Mouse (Mus musculus) embryonic facial prominence, embryonic 14.5 days (tissue): ENCODE measurements around the gene Thbs4. TPM values are rescaled to one million over a fixed set of nuclear protein-coding genes. Genes with fewer than 3 reads are reported as not detected.

Experiments
- ATAC-seq: fragments of 200-750 bp; cut with Nextera tagmentation; 2 replicates; pipeline ENCODE4 v1.8.0; 2017; ENCODE audit warnings: low read depth, moderate number of reproducible peaks, moderate TSS enrichment
- DNase-seq: peaks from one replicate; pipeline ENCODE4 v3.0.0-alpha.2; 2015; ENCODE audit warnings: low spot score
- H3K27ac ChIP-seq: fragments of 300-500 bp; sonication (generic); replicated peaks from 2 replicates; pipeline ENCODE4 v1.5.1; 2014; ENCODE audit warnings: low read depth, mild to moderate bottlenecking, low read length, moderate library complexity
- H3K27me3 ChIP-seq: fragments of 300-500 bp; sonication (generic); replicated peaks from 2 replicates; pipeline ENCODE4 v1.6.1; 2014; ENCODE audit warnings: low read length; ENCODE audit not compliant: control insufficient read depth, insufficient read depth
- H3K36me3 ChIP-seq: fragments of 300-500 bp; sonication (generic); 2 replicates; pipeline ENCODE4 v1.6.1; 2014; ENCODE audit warnings: low read length, mixed read lengths; ENCODE audit not compliant: control insufficient read depth, insufficient read depth
- H3K4me1 ChIP-seq: fragments of 300-500 bp; sonication (generic); 2 replicates; pipeline ENCODE4 v1.6.1; 2014; ENCODE audit warnings: antibody characterized with exemption, low read length; ENCODE audit not compliant: control insufficient read depth, insufficient read depth
- H3K4me2 ChIP-seq: fragments of 300-500 bp; sonication (generic); 2 replicates; pipeline ENCODE4 v1.6.1; 2014; ENCODE audit warnings: low read depth, mild to moderate bottlenecking, low read length, moderate library complexity, mixed read lengths
- H3K4me3 ChIP-seq: fragments of 300-500 bp; sonication (generic); 2 replicates; pipeline ENCODE4 v1.5.1; 2014; ENCODE audit warnings: low read depth, mild to moderate bottlenecking, low read length
- H3K9ac ChIP-seq: fragments of 300-500 bp; sonication (generic); 2 replicates; pipeline ENCODE4 v1.6.1; 2014; ENCODE audit warnings: low read depth, mild to moderate bottlenecking, low read length, moderate library complexity, mixed read lengths
- H3K9me3 ChIP-seq: fragments of 300-500 bp; sonication (generic); 2 replicates; pipeline ENCODE4 v1.6.1; 2016; ENCODE audit warnings: low read length; ENCODE audit not compliant: control insufficient read depth
- WGBS: fragments of 180-500 bp; shearing (Covaris S2); extraction: QIAGEN DNeasy Blood & Tissue Kit; methylation state at CpG from one replicate; pipeline ENCODE4 v1.1.7; 2014; 5-methylcytosine and 5-hydroxymethylcytosine counted together
- polyA plus RNA-seq: library from polyadenylated mRNA; unstranded; fragments of >200 nt; fragmentation: Nextera tagmentation; extraction: Ambion mirVana; gene quantifications from 2 replicates; pipeline ENCODE4 v1.2.1, GENCODE M21; 2014

Thbs4 gene
- polyA plus RNA-seq, 1 experiment from 2014 or later: 56.8 TPM

- no peak for ATAC-seq
- no peak for DNase-seq
- 64% methylated on average over 7 of the region's 7 CpGs for WGBS
These were observed 4.8 kb upstream of the Thbs4 start for GRCm38 (mm10) chr13:92799306-92799925.

GRCm38 (mm10) chr13:92798830-92799229 lies 4.2 kb upstream of the Thbs4 start:
- no peak overlapping the region for H3K9ac ChIP-seq
- ATAC-seq (no peak), DNase-seq (peak; percentile 50)
- peaks cover 4% of the 10 kb centered on the region; the same call in 1 of the 2 replicates for H3K4me1 ChIP-seq
- H3K4me2 ChIP-seq: no peak overlapping the region
- peaks cover 10% of the 10 kb centered on the region for H3K27me3 ChIP-seq
- H3K27ac ChIP-seq: no peak overlapping the region
- 61% methylated on average over 2 of the region's 2 CpGs for WGBS
- no peaks in the 10 kb centered on the region for H3K36me3 ChIP-seq
- no peak overlapping the region for H3K4me3 ChIP-seq
- H3K9me3 ChIP-seq: no peaks in the 10 kb centered on the region

More at GRCm38 (mm10) chr13:92799306-92799925, 4.8 kb upstream of the Thbs4 start:
- Histone ChIP-seq H3K9me3 (no peaks in the 10 kb centered on the region), H3K9ac (no peak overlapping the region), H3K27me3 (peaks cover 6% of the 10 kb centered on the region), H3K27ac (no peak overlapping the region), H3K4me3 (no peak overlapping the region), H3K4me2 (no peak overlapping the region), H3K4me1 (peaks cover 4% of the 10 kb centered on the region; the same call in 1 of the 2 replicates), H3K36me3 (no peaks in the 10 kb centered on the region)

DNA sequence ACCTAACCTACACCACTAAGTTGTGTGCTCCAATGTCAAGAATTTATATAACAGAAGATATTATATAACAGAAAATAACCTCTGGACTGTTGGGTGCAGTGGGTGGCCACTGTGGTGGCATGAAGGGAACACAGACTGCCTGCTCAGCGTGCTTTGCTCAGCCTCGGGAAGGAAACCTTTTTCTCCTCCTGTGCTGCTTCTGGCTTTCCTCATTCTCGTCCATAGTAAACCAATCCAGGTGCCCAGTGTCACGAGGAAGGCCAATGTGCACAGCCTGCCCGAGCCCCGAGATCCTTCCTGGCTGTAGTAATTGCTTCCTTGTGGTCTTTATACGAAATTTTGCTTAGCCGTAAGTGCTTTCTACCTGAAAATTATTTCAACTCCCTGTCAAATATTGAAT lies 982 bp downstream of the Thbs4 start:
- H3K4me3 ChIP-seq: peak overlapping the region; percentile 43

GRCm38 (mm10) chr13:92791474-92791873 lies 3.1 kb downstream of the Thbs4 start:
- H3K9ac ChIP-seq: no peak overlapping the region
- no peak for ATAC-seq
- no peak for DNase-seq
- no peaks in the 10 kb centered on the region; the same call in 1 of the 2 replicates for H3K4me1 ChIP-seq
- H3K27ac ChIP-seq: no peak overlapping the region
- H3K4me2 ChIP-seq: no peak overlapping the region
- peaks cover 10% of the 10 kb centered on the region for H3K27me3 ChIP-seq
- WGBS: 86% methylated on average over 7 of the region's 7 CpGs
- H3K36me3 ChIP-seq: no peaks in the 10 kb centered on the region
- no peaks in the 10 kb centered on the region for H3K9me3 ChIP-seq
- no peak overlapping the region for H3K4me3 ChIP-seq

More for the DNA sequence above, 982 bp downstream of the Thbs4 start:
- Histone ChIP-seq H3K4me1 (no peaks in the 10 kb centered on the region; the same call in 1 of the 2 replicates), H3K27ac (no peak overlapping the region), H3K9me3 (no peaks in the 10 kb centered on the region), H3K36me3 (no peaks in the 10 kb centered on the region), H3K9ac (no peak overlapping the region), H3K4me2 (0 out of 2 replicates have a peak overlapping the region, but pooled peaks have one; percentile 3), H3K27me3 (peaks cover 10% of the 10 kb centered on the region)
- 32% methylated on average over 8 of the region's 8 CpGs for WGBS
- ATAC-seq (no peak), DNase-seq (no peak)

GRCm38 (mm10) chr13:92784311-92784710 lies 10.3 kb downstream of the Thbs4 start:
- Histone ChIP-seq H3K9ac (no peak overlapping the region), H3K27me3 (no peaks in the 10 kb centered on the region), H3K4me3 (no peak overlapping the region), H3K9me3 (no peaks in the 10 kb centered on the region), H3K4me1 (no peaks in the 10 kb centered on the region), H3K36me3 (no peaks in the 10 kb centered on the region), H3K27ac (no peak overlapping the region), H3K4me2 (no peak overlapping the region)
- 84% methylated on average over 3 of the region's 3 CpGs for WGBS
- DNase-seq (no peak), ATAC-seq (no peak)

- no peak for DNase-seq
- no peak overlapping the region for H3K27ac ChIP-seq
- H3K9ac ChIP-seq: no peak overlapping the region
- H3K4me3 ChIP-seq: no peak overlapping the region
- no peaks in the 10 kb centered on the region for H3K9me3 ChIP-seq
- 86% methylated on average over 4 of the region's 4 CpGs for WGBS
- H3K27me3 ChIP-seq: no peaks in the 10 kb centered on the region
- H3K4me2 ChIP-seq: no peak overlapping the region
- no peaks in the 10 kb centered on the region for H3K36me3 ChIP-seq
- ATAC-seq: no peak
- H3K4me1 ChIP-seq: no peaks in the 10 kb centered on the region
These were observed 11.1 kb downstream of the Thbs4 start for GRCm38 (mm10) chr13:92783551-92783950.

GRCm38 (mm10) chr13:92780927-92781326 lies 13.7 kb downstream of the Thbs4 start:
- no peak overlapping the region for H3K9ac ChIP-seq
- H3K27ac ChIP-seq: no peak overlapping the region
- DNase-seq (no peak), ATAC-seq (no peak)
- no peaks in the 10 kb centered on the region for H3K27me3 ChIP-seq
- 58% methylated on average over 8 of the region's 8 CpGs for WGBS
- no peaks in the 10 kb centered on the region for H3K36me3 ChIP-seq
- no peak overlapping the region for H3K4me3 ChIP-seq
- H3K4me1 ChIP-seq: no peaks in the 10 kb centered on the region
- no peak overlapping the region for H3K4me2 ChIP-seq
- H3K9me3 ChIP-seq: no peaks in the 10 kb centered on the region

DNA sequence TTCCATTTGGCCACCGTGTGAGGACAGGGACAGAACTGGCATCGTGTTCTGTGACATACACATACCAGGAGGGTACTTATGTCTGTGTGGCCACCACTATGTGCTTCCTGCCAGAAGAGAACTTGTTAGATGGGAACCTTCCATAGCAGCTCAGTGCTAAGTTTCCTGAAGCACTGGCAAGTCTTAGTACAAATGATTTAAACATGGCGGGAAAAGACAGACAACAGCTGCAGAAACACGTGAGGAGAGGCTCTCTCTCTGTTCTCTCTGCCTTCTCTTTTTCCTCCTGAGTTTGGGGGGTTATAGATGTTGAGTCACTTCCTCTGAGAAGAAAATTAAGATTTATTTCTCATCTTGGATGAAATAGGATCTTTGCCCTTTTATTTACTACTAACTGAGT lies 14.5 kb downstream of the Thbs4 start:
- Histone ChIP-seq H3K27me3 (no peaks in the 10 kb centered on the region), H3K4me1 (no peaks in the 10 kb centered on the region), H3K9ac (no peak overlapping the region), H3K4me3 (no peak overlapping the region), H3K4me2 (no peak overlapping the region), H3K36me3 (no peaks in the 10 kb centered on the region), H3K9me3 (no peaks in the 10 kb centered on the region), H3K27ac (no peak overlapping the region)
- ATAC-seq (no peak), DNase-seq (no peak)
- WGBS: 68% methylated on average over 4 of the region's 4 CpGs

DNA sequence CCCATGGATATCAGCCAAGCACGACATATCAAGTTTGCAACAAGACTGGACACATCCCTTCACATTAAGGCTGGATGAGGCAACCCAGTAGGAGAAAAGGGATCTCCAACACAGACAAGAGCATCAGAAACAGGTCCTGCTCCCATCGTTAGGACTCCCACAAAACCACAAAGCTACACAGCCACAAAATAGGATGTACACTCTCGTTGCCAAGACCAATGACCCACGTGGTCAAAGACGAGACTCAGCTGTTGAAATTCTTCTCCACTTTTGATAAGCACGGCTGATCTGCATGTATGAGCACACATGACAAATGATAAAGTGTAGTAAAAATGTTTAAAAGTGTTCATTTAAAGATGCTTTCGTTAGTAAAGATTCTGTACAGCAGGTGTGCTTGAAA lies 16.0 kb downstream of the Thbs4 start:
- Histone ChIP-seq H3K9ac (no peak overlapping the region), H3K27ac (no peak overlapping the region), H3K4me2 (no peak overlapping the region), H3K27me3 (no peaks in the 10 kb centered on the region), H3K4me3 (no peak overlapping the region), H3K9me3 (no peaks in the 10 kb centered on the region), H3K4me1 (no peaks in the 10 kb centered on the region; the same call in 1 of the 2 replicates), H3K36me3 (no peaks in the 10 kb centered on the region)
- DNase-seq (no peak), ATAC-seq (no peak)
- 68% methylated on average over 7 of the region's 7 CpGs for WGBS
